Mouse (Mus musculus) bone marrow, adult 2 months (tissue): ENCODE results near the gene Nipsnap2. TPM values are rescaled to one million over a fixed set of nuclear protein-coding genes. Genes with fewer than 3 reads are reported as not detected.
"Not testable (repeated sequence)": the region's sequence is repeated elsewhere in the genome, so short reads cannot be mapped to it uniquely, and the experiment has no call there.

Source experiments
- H3K27ac ChIP-seq: fragments of 200-500 bp; 2 replicates; pipeline ENCODE4 v1.5.1; 2012; ENCODE audit warnings: low read depth, mild to moderate bottlenecking, control low read depth, inconsistent platforms, low read length; ENCODE audit not compliant: control insufficient read depth, poor library complexity, insufficient read depth
- H3K4me1 ChIP-seq: fragments of 200-500 bp; 2 replicates; pipeline ENCODE4 v1.6.1; 2011; ENCODE audit warnings: low read length; ENCODE audit not compliant: control insufficient read depth, insufficient read depth
- H3K4me3 ChIP-seq: fragments of 200-500 bp; replicated peaks from 2 replicates; pipeline ENCODE3; 2011; ENCODE audit warnings: mild to moderate bottlenecking, low read depth, low read length, control low read depth; ENCODE audit not compliant: control insufficient read depth
- CTCF ChIP-seq: fragments of 200-500 bp; IDR thresholded peaks from 2 replicates; pipeline ENCODE4 v1.5.1; 2011; ENCODE audit warnings: low read length, control low read depth; ENCODE audit not compliant: control insufficient read depth, insufficient read depth
- POLR2A ChIP-seq: fragments of 200-500 bp; IDR thresholded peaks from 2 replicates; pipeline ENCODE4 v1.6.1; 2011; ENCODE audit warnings: low read depth, mild to moderate bottlenecking, control low read depth, low read length, borderline replicate concordance; ENCODE audit not compliant: control insufficient read depth
- WGBS: fragments of 180-500 bp; shearing (Covaris S2); methylation state at CpG from one replicate; pipeline ENCODE4 v1.1.7; 2018; 5-methylcytosine and 5-hydroxymethylcytosine counted together
- polyA plus RNA-seq: library from polyadenylated mRNA; stranded (reverse); fragments of >200 nt; gene quantifications from 2 replicates; pipeline ENCODE4 v1.2.4, GENCODE M21; 2011; ENCODE audit warnings: low replicate concordance; ENCODE audit not compliant: missing spikeins, insufficient read depth, insufficient read length

Gene Nipsnap2
- polyA plus RNA-seq, 1 experiment: 24.9 TPM

DNA sequence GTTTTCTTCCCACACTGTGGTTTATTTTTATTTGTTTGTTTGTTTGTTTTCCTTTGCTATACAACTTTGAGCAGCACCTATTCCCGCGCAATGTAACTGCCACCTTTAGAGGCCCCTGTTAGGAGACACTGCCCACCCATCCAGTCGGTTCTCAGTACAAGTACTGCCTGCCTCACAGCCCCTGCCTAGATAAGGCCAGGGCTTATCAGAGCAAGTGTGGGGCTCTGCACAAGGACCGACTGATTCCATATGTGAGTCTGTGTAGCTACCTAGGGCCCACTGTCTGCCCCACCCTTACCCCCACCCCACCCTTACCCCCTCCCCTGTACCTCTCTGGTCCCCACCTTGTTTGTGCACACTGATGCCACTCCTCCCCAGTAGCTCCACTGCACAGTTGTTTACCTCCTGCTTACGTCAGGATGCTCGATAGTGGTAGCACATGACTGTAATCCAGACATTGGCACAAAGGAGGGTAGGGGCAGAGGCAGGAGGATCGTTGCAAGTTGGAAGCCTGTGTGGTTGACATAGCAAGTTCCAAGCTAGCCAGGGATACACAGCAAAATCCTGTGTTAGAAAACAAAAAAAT is 18.1 kb downstream of the Nipsnap2 start:
- TF ChIP-seq POLR2A: no peak
- no peak for TF ChIP-seq CTCF
- H3K27ac ChIP-seq: no peak overlapping the region
- H3K4me1 ChIP-seq: no peaks in the 10 kb centered on the region
- WGBS: 76% methylated on average over 7 of the region's 7 CpGs
- H3K4me3 ChIP-seq: no peak overlapping the region

DNA sequence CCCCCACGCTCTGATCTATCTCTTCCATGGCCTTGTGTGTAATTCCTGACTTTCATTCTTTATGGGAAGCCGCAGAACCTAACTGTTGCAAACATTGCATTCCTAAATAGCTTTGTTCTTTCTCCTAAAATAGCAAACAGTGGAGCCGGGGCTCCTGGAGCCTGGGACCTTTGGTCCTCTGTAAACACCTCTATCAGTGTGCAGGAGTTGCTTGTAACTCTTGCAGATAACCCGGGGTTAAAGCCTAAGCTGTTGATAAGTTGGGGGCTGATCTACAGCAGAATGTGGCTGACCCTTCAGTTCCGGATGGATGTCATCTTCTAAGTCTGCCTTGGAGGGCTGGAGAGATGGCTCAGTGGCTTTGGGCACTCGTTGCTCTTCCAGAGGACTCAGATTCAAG is 19.2 kb downstream of the Nipsnap2 start:
- no peak overlapping the region for H3K4me3 ChIP-seq
- no peaks in the 10 kb centered on the region for H3K4me1 ChIP-seq
- 83% methylated on average over 6 of the region's 6 CpGs for WGBS
- TF ChIP-seq POLR2A (no peak), CTCF (no peak)
- H3K27ac ChIP-seq: no peak overlapping the region

DNA sequence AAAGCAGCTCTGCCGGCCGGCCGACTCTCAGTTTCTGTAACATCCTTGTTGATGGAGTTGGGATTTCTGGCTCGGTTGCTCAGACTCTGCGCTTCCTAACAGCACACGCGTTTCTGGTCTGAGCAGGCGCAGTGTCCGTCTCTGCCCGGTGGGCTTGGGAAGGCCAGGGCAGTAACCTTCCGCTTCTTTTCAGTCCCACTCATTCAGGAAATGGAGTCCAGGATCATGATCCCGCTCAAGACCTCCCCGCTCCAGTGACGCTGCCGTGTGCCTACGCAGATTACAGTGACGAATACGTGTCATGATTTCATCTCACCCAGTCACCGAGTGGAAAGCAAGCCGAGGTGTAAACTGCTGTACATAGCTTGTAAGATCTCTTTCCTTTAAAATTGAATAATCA is 32.0 kb downstream of the Nipsnap2 start:
- H3K4me1 ChIP-seq: no peaks in the 10 kb centered on the region
- TF ChIP-seq CTCF: no peak
- TF ChIP-seq POLR2A: no peak
- H3K4me3 ChIP-seq: no peak overlapping the region
- no peak overlapping the region for H3K27ac ChIP-seq
- 95% methylated on average over 20 of the region's 20 CpGs for WGBS

DNA sequence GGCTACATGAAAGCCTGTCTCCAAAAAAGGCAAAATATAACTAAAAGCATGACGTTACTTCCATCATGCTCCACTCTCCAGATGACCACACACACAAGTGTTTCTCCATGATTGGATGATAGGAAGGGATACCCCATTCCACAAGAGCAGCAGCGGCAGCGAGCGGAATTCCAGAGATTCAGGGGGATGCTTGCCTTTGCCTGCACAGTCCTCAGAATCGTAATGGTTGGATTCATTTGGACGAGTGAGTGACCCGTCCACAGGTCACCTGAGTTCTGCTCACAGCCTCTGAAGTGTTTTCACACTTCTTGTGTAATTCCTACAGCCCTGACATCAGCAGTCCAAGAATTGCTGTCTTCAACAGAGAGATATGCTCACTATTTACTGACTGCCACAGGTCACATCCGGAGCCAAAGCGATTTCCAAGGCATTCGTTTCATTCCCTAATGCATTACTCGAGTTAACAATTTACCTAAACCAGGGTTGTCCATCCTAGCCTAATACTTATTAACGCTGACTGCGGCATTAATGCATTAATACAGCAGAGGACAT is 35.1 kb downstream of the Nipsnap2 start:
- Histone ChIP-seq H3K4me3 (no peak overlapping the region), H3K4me1 (no peaks in the 10 kb centered on the region), H3K27ac (no peak overlapping the region)
- TF ChIP-seq CTCF (no peak), POLR2A (no peak)
- WGBS: 88% methylated on average over 13 of the region's 13 CpGs

DNA sequence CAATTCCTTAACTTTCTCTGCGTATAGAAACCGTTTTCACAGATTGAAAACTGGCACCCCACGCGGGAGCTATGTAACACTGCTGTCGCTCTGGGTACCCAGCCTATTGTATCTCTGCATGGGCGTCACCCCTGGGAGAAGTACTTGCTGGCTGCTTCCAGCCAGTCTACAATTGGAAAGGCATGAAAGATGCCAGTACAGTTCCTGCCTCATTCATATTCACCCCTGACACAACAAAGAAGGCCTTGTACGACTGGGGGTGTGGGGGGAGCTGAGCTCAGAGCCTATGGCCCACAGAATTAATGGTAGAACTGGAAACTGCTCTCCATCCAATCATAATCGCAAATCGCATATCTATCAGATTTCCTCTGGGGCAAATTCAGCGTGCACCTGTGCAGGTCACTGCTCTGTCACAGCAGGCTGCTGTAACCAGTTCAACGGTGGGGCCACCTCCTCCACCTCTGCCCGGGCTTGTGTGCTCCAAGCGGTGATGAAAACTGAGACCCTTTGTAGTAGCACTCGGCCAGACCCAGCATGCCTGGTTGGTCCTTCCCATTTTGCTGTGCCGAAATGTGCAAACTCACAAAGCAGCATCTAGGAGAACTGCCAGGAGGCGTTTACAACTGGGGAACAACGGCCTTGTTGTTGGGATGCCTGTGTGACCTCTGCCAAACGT is 37.1 kb downstream of the Nipsnap2 start:
- Histone ChIP-seq H3K4me1 (no peaks in the 10 kb centered on the region), H3K27ac (no peak overlapping the region), H3K4me3 (no peak overlapping the region)
- TF ChIP-seq CTCF (no peak), POLR2A (no peak)
- 84% methylated on average over 18 of the region's 18 CpGs for WGBS

DNA sequence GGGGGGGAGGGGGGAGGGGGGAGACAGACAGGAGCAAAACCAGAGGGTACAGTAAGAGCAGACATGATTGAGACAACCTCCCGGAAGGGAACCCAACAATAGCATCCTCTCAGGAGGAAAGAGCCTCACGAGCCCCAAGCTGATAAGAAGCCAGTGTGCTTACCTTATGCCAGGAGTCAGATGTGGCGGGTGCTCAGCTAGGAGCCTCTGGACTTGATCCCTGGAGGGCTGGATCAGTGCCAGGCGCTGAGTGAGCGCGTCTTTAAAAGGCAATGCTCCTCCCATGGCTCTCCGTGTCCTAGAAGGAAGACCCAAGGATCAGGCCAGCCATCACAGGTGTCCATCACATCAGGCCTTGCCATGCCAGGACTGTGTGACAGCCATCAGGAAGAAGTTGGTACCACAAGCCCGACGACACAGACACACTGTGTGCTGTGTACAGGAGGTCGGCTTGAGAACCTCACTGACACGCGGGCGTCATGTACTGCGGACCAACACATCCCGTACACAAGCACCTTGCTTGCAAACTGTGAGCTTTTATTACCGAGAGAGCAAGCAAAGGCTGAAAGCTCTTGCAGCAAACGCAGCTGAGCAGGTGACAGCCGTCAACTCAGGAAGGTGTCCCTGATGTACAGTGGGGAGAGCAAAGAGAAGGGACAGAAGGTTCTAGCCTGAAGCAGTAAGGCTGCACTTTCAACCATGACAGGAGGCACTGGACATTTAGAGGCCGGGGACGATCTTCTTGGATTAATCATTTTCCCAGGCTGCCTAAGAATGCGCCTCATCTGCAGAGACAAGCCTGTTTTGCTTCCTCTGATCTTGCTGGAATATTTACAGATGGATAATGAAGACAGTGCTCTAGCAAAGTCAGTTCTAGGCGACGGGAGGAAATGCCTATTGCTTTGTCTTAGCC is 45.8 kb downstream of the Nipsnap2 start:
- 82% methylated on average over 23 of the region's 23 CpGs for WGBS
- no peak for TF ChIP-seq POLR2A
- TF ChIP-seq CTCF: no peak
- no peak overlapping the region for H3K4me3 ChIP-seq
- no peak overlapping the region for H3K27ac ChIP-seq
- no peaks in the 10 kb centered on the region for H3K4me1 ChIP-seq

DNA sequence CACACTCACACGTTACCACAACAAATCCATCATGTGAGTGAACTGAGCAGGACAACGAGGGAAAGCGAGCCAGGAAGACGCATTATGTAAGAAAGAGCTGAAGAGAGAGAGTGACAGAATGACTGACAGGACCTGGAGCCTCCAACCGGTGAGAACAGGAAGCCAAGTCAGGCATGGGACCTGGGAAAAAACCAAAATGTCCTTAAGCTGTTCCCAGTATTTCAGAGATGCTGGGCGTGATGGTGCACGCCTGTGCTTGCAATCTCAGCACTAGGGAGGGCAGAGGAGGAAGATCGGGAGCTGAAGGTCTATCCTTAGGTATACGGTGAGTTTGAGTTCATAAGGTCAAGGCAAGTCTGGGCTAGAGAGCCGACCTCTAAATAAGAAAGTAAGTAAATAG is 47.6 kb downstream of the Nipsnap2 start:
- Histone ChIP-seq H3K4me3 (no peak overlapping the region), H3K27ac (no peak overlapping the region), H3K4me1 (no peaks in the 10 kb centered on the region)
- TF ChIP-seq CTCF (no peak), POLR2A (no peak)
- 83% methylated on average over 10 of the region's 10 CpGs for WGBS

DNA sequence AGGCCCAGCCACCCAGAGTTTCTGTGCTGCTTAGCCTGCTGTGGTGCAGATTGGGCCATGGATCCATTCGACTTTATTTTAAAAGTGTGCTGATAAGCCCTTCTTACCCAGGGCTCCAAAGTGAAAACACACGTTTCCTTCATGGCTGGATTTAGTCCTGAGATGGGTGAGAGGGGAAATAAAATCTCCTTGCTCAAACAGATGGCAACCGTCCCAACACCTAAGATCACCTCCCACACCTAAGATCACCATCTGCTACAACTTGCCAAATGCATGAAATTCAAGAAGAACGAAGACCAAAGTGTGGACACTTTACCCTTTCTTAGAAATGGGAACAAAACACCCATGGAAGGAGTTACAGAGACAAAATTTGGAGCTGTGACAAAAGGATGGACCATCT is 48.5 kb downstream of the Nipsnap2 start:
- H3K4me3 ChIP-seq, H3K27ac ChIP-seq, H3K4me1 ChIP-seq: not testable (repeated sequence)
- 79% methylated on average over 4 of the region's 4 CpGs for WGBS
